Mouse (Mus musculus) heart, postnatal 10 days (tissue): Measurements from ENCODE around the gene Ccdc32. TPM values are rescaled to one million over a fixed set of nuclear protein-coding genes. Genes with fewer than 3 reads are reported as not detected.

Source experiments
- DNase-seq, 2 experiments: peaks; one replicate each; pipeline ENCODE4 v3.0.0; 2021
- intact Hi-C: fragments of 180-260 bp; cut with DNase I; formaldehyde crosslinking; loops from one replicate; pipeline ENCODE4 v1.15.1; 2025
- total RNA-seq, 2 experiments: library from RNA; stranded (reverse); gene quantifications; 2 replicates each; pipeline ENCODE4 v1.2.3; 2021

Gene Ccdc32
- 10 to 100 TPM; 12.8 to 17.4 TPM for total RNA-seq

DNA sequence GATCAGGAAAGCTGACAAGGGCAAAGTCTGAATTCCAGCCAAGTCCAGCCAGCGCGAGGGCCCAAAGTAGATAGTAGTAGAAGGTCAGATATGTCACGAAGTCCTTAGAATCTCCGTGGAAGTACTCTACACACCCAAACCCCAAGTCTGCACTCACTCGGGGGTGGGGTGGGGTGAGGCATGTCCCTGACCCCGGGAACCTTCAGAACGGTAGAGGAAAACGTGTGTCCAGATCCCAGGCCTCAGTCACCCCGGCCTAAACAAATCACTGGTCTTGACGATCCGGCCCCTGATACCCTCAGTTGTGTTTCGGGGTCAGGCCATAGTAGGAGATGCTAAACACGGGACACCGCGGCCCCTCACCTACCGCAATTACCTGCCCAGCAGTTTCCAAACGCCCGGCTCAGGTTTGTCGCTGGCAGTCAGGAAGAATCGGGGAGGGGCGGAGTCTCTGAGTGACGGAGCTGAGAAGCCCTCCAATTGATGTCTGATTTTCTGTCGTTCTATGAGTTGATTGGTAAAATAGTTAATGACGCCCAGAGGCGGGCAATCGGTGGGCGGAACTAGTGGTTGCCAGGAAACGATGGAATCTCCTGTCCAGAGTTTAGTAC is at the start of gene Ccdc32:
TSS of gene Ccdc32 (minus strand) at position 453 of the 611 bp plus-strand sequence.
- DNase-seq: peak; percentile 97

GRCm38 (mm10) chr2:119072397-119072796 is 43.2 kb upstream of the Ccdc32 start:
- intact Hi-C loops: no loop called here
- no peak for DNase-seq

More for the DNA sequence above, at the start of gene Ccdc32:
- intact Hi-C loops: no loop called here

DNA sequence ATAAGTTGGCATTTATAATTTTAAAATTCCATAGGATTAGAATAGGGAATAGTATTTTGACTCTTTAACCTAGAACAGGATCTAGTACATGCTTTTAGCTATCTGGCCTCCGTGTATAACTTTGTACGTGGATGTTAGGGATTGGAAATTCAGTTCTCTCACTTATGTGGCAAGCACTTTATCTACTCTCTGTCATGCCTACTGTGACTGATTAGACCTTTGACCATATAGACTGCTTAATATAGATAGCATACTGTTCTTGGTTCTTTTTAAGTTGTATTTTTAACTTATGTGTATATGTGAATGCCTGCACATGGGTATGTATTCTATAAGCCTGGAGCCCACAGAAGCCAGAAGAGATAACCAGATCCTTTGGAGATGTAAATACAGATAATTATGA is 30.9 kb upstream of the Ccdc32 start:
- no peak for DNase-seq
- intact Hi-C loops: no loop called here

GRCm38 (mm10) chr2:119050132-119050650 is 21.0 kb upstream of the Ccdc32 start:
- intact Hi-C loops: no loop called here
- no peak for DNase-seq

- DNase-seq: no peak
- intact Hi-C loops: no loop called here
Measured at GRCm38 (mm10) chr2:119047849-119048248, 18.7 kb upstream of the Ccdc32 start.

- intact Hi-C loops: no loop called here
- DNase-seq: peak; percentile 97 to 99
Measured at GRCm38 (mm10) chr2:119046649-119047611, 17.7 kb upstream of the Ccdc32 start, which contains the start of gene Knl1. Gene Knl1 (plus strand): TSS chr2:119047119.

GRCm38 (mm10) chr2:119045163-119045562 is 16.0 kb upstream of the Ccdc32 start:
- intact Hi-C loops: no loop called here
- DNase-seq: no peak

- intact Hi-C loops: no loop called here
- peak in 1 of 2 experiments; percentile 49 for DNase-seq
Measured at GRCm38 (mm10) chr2:119040882-119041281, 11.7 kb upstream of the Ccdc32 start.

DNA sequence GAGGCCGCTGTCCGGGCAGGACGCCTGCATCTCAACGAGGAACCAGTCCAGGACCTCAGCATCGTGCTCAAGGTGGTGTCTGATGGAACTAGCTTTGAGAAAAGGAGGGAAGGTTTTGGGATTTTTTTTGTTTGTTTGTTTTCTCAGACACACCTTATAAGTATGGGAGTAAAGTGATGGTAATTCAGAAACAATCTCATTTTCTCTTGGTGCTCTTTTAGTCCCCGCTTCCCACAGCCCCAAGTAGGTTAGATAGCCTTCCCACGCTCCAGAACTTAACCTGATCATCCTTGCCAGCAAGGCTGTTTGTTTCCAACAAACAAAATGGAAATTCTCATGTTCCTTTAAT is 6.2 kb upstream of the Ccdc32 start:
- intact Hi-C loops: no loop called here
- DNase-seq: no peak

DNA sequence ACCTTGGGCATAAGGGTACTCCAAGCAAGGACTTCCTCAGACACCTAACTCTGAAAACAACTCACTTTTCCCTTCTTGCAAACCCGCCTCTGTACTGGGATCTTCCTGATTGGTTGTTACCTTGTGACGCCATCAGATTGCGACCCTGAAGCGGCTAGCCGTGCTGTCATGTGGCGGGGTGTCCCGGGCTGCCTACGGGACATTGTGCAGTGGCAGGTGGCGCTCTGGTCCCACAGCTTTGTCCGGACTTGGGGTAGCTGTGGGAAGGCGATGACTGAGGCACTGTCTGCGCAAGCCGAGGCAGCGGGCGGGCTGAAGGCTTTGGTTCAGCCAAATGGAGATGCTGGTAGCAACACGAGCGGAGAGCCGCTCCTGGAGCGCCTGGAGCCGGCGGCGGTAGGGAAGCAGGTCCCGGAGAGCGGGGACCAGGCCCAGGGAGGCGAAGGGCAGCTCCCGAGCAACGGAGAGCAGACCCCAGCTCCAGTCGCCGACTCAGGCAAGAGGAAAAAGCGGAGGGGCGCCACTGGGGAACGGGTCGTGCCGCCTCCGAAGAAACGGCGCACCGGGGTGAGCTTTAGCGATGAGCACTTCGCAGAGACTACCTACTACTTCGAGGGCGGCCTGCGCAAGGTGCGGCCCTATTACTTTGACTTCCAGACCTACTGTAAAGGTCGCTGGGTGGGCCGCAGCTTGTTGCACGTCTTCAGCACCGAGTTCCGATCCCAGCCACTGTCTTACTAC is 5.6 kb upstream of the Ccdc32 start, which contains the start of gene Rpusd2:
TSS of gene Rpusd2 (plus strand) at position 135 of the 741 bp plus-strand sequence.
- DNase-seq: peak; percentile 95 to 97
- intact Hi-C loops: loop anchor here (5.0 kb wide), 1 partner anchor 252 kb away; the partner anchor contains the start of gene Vps18

DNA sequence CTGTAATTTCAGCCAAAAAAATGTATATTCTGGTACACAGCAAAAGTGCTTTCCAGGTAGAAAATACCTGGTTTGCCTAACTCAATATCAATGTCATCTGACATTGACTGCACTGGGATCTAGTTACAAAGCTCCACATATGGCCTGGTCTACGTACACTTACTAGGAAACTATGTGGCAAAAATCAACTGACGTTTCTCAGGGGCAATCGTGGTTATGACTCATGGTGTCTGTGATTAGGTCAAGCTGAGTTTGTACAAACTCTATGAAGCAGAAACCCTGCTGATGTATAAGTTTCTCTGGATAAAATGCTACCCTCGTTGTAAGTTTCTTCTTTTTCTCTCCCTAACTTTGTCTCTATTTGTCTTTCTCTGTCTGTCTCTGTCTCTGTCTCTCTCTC is 3.0 kb upstream of the Ccdc32 start:
- intact Hi-C loops: loop anchor here (5.0 kb wide), 1 partner anchor 255 kb away; the partner anchor contains the start of gene Vps18
- no peak for DNase-seq

DNA sequence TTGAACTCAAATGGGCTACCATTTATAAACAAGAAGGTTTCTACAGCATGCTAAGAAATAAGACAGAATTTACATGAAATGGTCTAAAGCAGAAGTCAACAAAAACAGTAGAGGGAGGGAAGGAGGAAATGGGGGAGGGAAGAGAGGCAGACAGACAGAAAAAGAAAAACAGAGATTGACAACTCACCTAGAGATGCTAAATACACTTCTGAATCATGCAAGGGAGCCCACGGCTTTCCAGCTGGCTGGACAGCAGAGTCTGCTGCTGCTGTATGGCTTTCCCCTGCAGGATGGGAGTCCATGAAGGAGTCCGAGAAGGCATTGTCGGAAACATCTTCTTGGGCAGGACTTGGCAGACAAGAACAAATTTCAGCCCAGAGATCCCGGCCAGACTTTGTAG is 2.2 kb downstream of the Ccdc32 start:
- intact Hi-C loops: no loop called here
- DNase-seq: no peak

DNA sequence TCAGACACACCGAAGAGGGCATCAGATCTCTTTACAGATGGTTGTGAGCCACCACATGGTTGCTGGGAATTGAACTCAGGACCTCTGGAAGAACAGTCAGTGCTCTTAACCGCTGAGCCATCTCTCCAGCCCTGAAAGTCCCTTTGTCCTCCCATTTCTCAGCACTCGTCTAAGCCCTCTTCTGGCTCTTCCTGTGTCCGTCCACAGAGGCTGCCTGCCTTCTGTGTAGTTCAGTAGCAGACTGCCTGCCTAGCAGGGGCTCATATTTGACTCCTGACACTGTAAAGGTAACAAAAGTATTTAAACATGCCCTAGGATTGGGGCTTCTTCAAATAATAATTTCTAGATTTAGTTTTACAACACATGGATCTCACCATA is 4.0 kb downstream of the Ccdc32 start:
- intact Hi-C loops: no loop called here
- DNase-seq: no peak

DNA sequence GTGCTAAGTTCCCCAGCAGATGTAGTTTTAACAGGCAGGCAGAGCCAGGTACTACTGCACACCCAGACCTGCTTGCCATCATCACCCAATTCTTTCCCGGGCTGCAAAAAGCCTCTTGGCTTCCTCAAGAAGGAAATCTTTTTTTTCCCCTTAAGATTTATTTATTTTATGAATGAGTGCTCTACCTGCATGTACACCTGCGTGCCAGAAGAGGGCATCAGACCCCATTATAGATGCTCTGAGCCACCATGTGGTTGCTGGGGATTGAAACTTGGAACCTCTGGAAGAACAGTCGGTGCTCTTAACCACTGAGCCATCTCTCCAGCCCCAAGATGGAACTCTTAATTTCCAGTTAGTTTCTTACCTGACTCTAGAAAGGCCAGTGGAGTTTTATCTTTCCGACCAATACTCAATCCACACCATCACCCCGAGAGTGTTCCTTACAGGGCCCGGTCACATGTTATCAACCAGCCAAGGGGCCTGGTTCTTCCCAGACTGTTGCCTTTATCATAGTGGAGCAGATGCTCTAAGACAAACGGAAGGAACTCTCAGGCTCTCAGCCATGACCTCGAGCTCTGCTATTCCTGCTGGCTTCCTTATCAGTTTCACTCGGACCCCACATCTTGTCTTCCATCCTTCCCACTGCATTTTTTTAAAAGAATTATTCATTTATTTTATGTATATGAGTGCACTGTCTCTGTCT is 4.5 kb downstream of the Ccdc32 start:
- intact Hi-C loops: no loop called here
- DNase-seq: no peak

GRCm38 (mm10) chr2:119023154-119023660 is 6.0 kb downstream of the Ccdc32 start:
- no peak for DNase-seq
- intact Hi-C loops: no loop called here

DNA sequence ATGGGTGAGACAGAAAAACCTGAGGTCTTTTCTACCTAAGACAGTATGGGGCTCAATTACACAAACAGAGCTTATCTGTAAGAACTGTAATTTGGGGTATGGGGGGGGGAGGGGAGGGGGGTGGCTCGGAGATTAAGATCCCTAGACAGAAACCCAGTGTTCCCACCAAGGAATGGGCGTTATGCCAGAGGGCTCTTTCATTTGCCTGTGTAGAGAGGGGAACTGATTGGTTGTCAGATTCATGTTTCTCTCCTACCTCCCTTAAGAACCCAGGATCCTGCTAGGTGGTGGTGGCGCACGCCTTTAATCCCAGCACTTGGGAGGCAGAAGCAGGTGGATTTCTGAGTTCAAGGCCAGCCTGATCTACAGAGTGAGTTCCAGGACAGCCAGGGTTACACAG is 9.7 kb downstream of the Ccdc32 start:
- intact Hi-C loops: no loop called here
- no peak for DNase-seq

DNA sequence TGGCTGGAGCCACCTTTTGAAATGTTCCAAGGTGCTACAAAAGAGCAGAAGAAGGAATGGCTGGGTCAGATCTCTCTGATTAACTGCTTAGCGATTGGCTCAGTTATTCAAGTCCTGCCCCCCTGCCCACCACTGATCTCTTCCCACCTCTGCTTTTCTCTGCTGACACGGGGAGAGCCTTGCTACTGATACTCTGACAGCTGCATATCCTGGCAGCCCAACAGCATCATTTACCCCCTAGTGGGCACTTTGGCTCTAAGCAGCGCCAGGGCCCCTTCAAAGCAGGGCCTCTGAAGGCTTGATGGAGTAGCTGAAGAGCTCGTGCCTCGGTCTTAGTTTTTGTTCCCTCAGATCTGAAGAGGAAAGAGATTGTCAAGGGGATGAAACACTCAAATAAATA is 10.1 kb downstream of the Ccdc32 start:
- intact Hi-C loops: no loop called here
- peak; percentile 18 to 52 for DNase-seq

GRCm38 (mm10) chr2:119018391-119019122 is 10.6 kb downstream of the Ccdc32 start:
- peak; percentile 80 to 83 for DNase-seq
- intact Hi-C loops: no loop called here

GRCm38 (mm10) chr2:119017647-119018046 is 11.5 kb downstream of the Ccdc32 start:
- intact Hi-C loops: no loop called here
- no peak for DNase-seq
